Mouse (Mus musculus) left cerebral cortex, adult 18-20 months (tissue): ENCODE data around the gene Gm10518. TPM values are rescaled to one million over a fixed set of nuclear protein-coding genes. Genes with fewer than 3 reads are reported as not detected.
A peak's percentile ranks its signal among the peaks of the same experiment; 100 is the strongest.
"Not testable (repeated sequence)": the region's sequence is repeated elsewhere in the genome, so short reads cannot be mapped to it uniquely, and the experiment has no call there.

Experiments
- DNase-seq, 2 experiments: peaks; one replicate each; pipeline ENCODE4 v3.0.0; 2021 to 2022; ENCODE audit warnings: low spot score in 2 of 2, mixed read lengths in 1 of 2
- long read RNA-seq, 2 experiments: library from polyadenylated mRNA; stranded (forward); transcript quantifications; one replicate each; pipeline ENCODE4 v2.0.0; 2021
- total RNA-seq, 2 experiments: library from RNA; stranded (reverse); gene quantifications; 2 replicates each; pipeline ENCODE4 v1.2.3; 2021

Gene Gm10518
- under 1 TPM in 1 of 2 experiments, not detected in 1; 0.26 TPM for total RNA-seq
- long read RNA-seq, experiment 1 = 0 reads
- long read RNA-seq, experiment 2 = 0 reads

DNA sequence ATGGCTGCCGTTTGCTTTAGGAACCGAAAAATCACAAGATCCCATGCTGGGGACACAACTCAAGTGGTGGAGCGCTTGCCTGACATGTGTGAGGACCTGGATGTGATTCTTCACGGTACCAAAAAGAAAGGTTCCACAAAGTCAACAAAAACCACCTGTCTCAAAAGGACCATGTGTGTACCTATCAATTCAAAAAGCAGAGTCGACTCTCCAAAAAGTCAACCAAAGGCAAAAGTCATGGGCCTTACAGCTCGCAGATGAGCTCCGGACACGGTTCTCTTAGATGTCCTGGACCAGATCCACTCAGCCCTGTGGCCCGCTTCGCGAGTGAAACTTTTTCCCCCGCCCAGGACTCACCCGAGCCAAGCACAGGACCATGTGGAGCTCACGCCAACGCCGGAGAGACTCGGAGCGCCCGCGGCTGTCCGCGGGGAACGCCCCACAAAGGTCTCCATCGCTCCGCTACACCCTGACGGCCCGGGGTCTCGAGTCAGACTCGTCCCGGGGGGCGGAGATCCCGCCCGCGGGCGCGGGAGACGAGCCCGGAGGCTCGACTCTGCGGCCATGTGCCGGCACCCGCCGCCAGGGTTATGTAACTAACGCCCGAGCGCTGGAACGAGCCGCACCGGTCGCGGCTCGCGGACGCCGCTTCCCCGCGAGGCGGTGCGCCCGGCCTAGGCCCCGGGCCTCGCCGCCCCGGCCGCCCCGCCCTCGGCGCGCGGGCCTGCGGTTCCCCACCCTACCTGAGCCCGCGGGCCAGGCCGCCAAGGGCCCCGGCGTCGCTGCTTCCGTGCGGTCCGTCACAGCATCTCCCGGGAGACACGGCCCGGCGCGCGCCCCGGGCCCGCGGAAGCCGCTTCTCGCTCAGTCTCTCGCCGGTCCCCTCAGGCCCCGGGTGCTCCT lies at the start of gene Gm10518:
Gene Gm10518 (plus strand): TSS at position 767 of the 903 bp plus-strand sequence.
- peak; percentile 31 to 57 for DNase-seq

DNA sequence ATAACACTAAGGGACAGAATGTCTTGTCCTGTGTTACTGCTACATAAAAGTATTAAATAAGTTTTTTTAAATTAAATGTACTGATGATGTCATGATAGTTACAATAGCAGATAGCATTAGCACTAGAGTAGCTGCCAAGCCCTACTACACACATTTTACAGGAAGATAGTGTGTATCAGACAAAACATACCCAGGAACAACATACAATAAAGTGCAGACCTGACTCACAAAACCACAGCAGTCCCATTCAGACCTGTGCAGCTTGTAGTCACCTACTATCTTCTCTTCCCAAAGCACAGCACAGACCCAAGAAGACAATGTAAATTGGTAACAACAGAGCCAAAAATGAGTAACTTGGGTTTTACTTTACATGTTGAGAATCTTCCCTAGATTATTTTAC lies 46.7 kb upstream of the Gm10518 start:
- DNase-seq = no peak

DNA sequence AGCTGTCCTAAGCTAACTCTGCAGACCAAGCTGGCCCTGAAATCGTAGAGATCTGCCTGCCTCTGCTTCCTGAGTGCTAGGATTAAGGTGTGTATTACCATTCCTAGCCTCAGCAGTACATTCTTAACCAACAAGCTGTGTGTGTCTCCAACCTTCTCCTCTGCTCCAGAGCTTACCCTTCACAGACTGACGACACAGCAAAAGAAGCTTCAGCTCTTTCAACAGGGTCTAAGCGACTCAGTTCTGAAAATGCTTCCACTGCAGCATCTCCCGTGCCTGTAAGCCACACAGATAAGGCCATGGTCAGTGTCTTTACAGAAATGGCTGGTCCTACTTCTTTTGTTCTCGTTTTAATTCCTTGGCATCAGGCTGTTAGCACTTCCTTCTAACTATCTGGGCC lies 43.1 kb upstream of the Gm10518 start:
- DNase-seq = no peak

DNA sequence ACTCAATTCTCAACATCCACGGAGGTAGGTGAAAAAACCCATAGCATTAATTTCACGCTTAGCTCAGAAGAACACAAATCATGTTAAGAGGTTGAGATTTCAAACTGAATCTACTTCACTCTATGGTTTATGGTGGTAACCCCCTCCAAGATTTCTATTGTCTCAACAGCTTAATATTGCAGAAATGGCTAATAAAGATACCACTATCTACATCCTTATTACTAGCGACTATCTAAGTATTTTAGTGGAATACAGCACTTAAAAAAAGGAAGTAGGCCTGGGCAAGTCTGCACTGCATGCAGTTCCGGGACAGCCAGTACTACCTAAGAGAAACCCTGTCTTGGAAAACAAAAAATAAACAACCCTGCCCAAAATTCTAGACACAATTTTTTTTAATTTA lies 42.6 kb upstream of the Gm10518 start:
- DNase-seq = no peak

DNA sequence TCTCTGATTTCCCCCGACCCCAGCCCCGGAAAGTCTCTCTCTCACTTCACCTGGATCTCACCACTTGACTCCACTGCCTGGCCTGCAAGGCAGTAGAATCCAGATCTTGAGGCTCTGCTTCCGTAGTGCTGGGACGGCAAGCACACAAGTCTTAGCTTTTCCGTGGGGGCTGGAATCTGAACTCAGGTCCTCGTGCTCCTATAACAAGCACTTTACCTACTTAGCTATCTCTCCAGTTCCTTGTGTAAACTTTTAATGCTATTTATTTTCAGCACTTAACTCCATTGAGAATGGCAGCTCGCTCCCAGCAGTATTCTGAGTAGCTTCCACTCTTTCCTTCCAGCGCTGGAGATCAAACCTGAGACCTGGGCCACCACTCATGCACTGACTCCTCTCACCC lies 26.3 kb upstream of the Gm10518 start:
- DNase-seq = no peak

DNA sequence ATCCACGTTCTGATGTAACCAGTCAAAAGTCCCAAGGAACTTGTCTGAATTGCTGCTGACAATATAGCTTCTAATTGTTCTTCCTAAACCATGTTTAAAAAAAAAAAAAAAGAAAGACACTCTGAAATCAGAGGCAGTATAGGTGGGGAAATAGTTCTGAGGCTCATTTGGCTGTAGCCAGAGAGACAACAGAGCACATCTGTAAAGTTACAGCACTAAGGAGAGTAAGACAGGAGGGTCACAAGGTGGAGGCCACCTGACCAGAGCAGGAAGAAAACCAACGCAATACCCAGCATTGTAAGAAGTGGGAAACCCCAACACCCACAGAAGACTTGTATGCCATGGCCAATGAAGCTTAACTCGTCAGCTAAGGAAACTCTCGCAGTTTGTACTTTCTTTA lies 19.1 kb upstream of the Gm10518 start:
- no peak for DNase-seq

DNA sequence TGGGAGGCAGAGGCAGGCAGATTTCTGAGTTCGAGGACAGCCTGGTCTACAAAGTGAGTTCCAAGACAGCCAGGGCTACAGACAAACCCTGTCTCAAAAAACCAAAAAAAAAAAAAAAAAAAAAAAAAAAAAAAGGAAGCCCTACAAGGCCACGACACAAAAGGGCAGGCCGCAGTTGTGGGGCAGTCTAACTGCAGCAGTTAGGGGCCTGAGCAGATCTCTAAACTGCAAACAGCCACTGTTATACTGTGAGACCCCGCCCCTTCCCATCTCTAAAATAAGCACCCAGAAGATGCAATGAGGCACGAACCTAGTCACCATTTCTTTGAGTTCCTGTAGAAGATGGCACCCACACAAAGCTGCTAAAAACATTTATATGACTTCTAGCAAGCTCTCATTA lies 17.7 kb upstream of the Gm10518 start:
- no peak for DNase-seq

DNA sequence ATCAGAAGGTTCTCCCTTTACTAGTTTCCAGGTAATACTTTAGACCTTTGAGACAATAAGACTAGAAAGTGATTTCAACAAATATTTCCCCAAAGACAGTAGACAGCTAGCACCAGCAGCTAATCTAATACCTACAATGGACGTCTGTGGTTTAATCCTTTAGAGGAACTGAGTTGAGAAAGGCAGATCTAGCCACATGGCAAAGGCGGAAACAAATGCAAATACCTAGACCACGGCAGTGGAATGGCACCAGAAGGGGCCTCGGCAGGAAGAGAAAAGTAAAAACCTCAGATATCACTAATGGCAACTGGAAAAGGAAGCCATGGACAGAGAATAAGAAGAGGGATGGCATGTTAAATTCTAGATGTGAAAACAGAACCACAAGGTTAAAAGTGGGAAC lies 15.9 kb upstream of the Gm10518 start:
- DNase-seq = no peak

DNA sequence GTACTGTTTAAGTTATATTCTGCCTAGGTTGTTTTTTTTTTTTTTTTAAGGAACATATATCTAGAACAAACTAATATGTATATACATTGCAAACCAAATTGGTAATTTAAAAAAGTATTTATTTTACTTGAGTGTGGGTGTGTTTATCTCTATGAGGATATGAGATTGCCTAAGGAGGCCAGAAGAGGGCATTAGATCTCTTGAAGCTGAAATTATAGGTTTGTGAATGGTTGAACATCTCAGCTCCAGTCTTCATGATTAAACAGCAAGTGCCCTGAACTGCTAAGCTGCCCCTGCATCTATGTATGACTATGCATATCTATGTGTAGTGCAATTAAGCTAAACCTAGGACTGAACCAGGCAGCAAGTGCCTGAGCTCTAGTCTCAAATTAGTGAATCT lies 4.4 kb upstream of the Gm10518 start:
- no peak for DNase-seq

DNA sequence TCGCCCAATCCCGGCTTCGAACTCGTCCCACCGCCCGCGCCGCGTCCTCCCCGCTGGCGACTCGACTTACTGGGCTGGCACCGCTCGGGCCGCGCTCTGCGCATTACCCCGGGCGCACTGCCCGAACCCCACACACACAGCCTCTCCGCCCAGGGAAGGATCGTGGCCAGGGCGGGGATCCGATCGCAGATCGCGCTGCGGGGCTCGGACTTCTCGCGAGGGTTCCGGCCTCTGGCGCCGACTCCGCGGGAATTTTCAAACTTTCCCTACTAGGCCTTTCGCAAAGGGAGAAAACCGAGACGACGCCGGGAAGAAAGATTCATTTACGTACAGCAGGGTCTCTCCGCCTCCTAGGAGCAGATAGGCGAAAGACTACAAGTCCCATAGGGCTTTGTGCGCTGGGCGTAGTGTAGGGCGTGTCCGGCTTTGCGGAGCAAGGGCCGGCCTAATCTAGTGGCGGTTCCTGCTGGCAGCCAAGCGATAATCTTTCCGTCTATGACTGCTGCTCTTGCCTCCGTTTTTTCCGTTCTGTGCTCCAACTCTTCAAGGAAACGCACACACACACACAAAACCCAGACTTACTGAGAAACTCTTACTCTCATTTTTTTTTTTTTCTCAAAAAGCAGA lies 450 bp downstream of the Gm10518 start, which contains the start of gene Ahctf1:
Gene Ahctf1 (minus strand): TSS at position 168 of the 627 bp plus-strand sequence.
- DNase-seq = peak; percentile 98

DNA sequence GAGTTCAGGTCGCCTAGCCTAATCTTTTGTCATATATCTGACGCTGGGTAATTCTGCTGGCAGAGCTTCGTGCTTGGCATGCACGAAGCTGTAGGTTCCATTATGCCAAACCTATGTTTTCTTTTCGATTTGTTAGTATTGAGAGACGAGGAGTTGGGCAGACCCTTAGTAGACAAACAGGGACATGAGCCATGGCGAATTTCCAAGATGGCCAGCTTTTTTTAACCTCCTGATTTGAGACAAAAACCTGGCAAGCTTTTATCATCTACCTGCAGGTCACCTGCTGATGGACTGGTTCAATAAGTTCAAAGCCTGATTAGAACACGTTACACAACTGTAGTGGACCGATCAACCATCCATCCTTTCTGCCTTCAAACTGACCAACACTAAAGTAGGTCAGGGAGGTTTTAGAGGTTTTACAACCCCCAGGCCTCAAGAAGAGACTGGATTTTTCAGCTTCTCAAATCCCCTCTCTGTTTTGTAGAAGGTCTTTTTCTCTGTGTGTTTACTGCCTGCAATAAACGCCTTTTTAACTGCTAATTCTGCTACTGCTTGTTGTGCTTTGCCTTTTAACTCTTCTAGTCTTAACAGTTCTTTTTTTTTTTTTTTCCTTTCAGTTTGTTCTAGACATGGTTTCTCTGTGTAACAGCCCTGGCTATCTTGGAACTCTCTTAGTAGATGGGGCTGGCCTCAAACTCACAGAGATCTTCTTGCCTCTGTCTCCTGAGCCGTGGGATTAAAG lies 1.1 kb downstream of the Gm10518 start:
- DNase-seq = no peak

DNA sequence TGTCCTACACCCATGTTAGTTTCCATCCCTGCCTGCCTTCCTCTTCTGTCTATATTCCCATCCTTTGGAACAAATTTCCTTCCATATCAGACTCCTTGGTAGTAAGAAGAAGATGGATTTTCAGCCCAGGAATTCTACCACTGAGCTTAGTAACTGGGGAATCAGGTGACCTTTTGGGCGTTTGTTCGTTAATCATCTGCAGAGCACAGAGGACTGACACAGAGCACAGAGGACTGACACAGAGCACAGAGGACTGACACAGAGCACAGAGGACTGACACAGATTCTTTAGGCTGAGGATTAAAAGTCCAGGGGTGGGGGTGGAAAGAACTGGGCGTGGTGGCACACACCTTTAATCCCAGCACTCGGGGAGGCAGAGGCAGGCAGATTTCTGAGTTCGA lies 2.6 kb downstream of the Gm10518 start:
- DNase-seq = no peak

DNA sequence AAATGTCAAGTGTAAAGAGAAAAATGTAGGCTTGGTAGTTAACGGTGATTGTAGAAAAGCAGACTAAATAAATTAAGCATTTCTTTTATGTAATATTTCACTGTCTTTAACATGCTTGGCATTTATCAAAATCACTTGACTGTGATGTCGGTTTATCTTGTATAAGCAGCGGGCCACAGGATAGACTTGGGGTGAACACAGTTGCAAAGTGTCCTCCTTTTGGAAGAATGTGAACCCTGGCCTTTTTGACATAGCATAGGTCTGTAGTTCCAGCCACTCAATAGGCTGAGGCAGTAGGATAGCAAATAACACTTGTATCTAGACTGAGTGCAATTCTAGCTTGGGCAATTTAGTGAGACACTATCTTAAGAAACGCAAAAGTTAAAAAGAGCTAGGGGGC lies 4.3 kb downstream of the Gm10518 start:
- DNase-seq = no peak

DNA sequence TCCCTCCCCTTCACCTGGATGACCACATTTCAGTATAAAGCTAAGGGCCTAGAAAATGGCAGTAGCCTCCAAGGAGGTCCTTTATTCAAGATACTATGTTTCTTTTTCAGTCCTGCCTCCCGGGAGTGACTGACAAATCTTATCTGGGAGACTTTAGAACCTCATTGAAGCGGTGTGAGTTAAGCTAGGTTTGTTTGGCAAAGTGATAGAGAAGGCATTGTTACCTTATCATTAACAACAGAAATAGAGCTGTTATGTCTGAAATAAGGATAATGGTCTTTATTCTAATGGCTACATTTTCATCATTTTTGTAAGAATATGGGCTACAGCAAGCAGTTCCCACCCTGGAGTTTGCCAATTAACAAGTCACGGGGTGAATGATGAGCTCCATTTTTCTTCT lies 5.1 kb downstream of the Gm10518 start:
- DNase-seq = no peak

DNA sequence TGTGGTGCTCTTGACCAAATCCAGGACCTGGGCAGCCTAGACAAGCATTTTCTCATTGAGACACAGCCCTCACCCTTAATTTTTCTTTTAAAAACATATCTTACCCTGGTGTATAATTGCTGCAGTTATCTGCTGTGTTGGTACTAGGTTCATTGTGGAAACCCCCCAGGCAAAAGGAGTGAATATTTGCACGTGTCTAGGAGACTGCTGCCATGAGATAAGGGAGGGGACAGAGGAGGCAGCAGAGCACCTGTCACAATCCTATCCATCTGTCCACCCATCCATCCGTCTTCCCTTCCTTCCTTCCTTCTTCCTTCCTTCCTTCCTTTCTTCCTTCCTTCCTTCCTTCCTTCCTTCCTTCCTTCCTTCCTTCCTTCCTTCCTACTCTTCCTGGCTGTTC lies 10.2 kb downstream of the Gm10518 start:
- no peak for DNase-seq

DNA sequence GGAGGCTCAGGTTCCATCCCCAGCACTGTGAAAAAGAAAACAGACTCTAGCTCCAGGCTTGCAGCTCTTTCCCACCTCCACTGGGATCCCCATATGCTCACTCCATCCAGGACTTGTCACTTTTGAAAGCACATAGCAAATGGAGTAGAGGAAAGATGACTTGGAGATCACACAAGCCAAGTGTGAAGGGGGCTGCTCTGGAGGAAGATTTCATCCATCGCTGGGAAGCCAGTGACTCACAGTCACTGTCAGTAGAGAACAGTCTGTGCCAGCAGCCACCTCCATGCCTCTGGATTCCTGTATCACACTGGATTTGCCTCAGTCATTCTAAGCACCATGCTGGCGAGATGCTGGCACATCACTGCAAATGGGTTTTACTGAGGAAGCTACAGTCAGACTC lies 11.4 kb downstream of the Gm10518 start:
- peak; percentile 53 for DNase-seq

DNA sequence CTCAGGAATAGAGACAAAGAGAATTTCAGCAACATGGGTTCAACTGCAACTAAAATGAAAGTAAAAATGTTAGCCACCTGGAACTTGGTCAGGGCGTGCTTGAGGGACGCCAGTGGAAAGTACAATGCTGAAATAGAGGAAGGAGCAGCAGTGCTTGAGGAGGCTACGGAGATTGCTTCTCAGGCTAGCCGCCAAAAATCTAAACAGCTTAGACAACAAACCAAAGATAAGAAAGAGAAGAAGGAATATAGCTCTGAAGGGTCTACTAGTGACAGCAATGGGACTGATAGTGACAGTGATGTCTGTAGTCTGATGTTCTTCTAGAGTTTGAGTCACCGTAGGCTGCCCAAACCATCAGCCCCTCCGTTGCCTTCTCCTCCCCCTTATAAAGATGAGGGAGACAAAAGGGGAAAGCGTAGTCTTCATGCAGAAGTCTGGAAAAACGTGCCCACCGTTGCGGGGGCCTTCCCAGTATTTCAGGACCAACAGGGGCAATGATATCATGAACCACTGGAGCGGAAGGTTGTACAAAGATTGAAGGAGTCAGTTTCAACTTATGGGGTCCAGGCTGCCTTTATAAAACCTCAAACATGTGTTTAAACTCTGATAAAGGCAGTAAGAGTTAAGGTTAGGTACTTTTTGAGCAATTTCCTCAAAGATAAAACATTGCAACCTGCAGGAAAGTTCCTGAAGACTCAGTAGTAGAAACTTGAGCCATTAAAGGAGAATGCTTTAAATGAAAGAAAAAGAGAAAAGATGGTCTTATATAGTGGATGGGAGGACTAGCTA lies 15.5 kb downstream of the Gm10518 start:
- DNase-seq = not testable (repeated sequence)

DNA sequence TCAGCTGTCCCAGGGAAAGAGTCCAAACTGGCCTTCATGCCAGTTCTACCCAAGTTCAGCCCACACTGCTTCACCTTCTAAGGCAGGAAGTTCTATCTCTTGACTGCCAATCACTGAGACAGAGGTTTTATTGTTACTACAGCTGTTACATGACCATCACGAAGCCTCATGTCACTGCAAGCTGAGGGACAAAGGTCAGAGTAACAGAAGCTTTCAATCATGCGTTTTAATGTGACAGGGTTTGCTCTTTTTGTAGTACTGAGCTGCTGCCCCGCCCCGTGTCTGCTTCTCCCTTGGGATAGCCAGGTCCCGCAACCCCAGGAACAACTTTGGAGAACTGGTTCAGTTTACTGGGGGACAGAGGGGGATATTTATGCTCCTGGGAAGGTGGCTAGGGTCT lies 21.4 kb downstream of the Gm10518 start:
- no peak for DNase-seq

DNA sequence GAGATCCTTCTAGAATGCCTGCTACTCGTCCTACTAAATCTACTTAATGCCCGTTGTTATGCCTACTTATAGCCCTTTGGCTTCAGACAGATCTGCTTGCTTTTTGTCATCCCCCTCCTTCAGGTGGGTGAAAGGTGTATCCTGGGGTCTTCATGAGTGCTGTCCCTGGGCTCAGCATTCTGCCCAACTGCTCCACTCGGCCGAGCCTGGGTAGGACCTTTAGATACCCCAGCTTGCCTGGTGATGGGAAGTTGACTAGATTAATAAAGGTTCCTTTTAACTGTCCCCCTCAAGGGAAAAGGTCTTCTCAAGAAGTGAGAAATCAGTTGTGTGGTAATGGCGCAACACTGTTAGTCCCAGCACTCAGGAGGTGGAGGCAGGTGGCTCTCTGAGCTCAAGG lies 24.9 kb downstream of the Gm10518 start:
- no peak for DNase-seq

DNA sequence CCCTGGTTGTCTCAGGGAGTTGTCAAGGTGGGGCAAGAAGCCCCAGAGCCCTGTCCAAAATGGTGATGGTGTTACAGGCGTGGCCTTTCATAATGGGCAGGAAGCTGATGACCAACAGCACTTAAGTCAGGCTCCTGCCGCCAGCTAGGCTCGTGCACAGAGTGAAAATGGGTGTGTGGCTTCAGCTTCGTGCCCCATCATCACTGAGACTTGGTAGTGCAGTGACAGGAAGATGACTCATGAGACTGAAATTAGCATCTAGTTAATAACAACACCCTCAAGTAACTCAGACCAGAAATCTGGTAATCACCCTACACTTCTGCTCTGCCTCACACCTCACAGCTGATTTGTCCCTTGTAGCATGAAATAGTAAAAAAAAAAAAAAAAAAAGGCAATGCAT lies 25.7 kb downstream of the Gm10518 start:
- DNase-seq = no peak

DNA sequence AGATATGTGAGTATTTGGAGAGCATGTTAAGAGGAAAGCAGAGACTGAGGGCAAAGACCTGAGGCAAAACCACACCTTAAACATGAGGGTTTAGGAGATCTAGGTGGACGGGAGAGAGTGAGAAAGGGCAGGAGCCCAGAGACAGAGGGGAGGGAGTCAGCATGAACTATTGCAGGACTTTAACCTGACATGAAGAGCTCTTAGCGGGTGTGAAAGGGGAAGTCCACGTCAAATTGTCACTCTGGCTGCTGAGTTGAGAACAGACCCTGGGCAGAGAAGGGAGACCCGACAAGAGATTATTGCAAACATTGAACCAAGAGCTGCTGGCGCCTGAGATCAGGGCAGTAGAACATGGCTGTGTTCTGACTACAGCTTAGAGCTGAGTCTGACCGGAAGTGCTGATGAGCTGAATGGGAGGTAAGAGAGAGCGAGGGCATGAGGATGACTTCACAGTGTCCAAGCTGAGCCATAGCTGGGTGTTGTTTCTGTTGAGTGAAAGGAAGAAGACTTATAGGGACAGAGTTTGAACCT lies 29.6 kb downstream of the Gm10518 start:
- DNase-seq = no peak
